Mouse (Mus musculus) intestine, postnatal 0 days (tissue): Measurements from ENCODE around the gene Rasl2-9. TPM values are rescaled to one million over a fixed set of nuclear protein-coding genes. Genes with fewer than 3 reads are reported as not detected.

Source experiments
- ATAC-seq: fragments of 200-750 bp; cut with Nextera tagmentation; 2 replicates; pipeline ENCODE4 v1.8.0; 2017; ENCODE audit warnings: mild to moderate bottlenecking, moderate TSS enrichment, moderate library complexity
- H3K27ac ChIP-seq: fragments of 300-500 bp; sonication (generic); 2 replicates; pipeline ENCODE4 v1.5.1; 2014; ENCODE audit warnings: mild to moderate bottlenecking, low read depth, low read length, moderate library complexity
- H3K27me3 ChIP-seq: fragments of 300-500 bp; sonication (generic); replicated peaks from 2 replicates; pipeline ENCODE4 v1.6.1; 2014; ENCODE audit warnings: low read length, mixed read lengths; ENCODE audit not compliant: control insufficient read depth, insufficient read depth
- H3K36me3 ChIP-seq: fragments of 300-500 bp; sonication (generic); 2 replicates; pipeline ENCODE4 v1.6.1; 2014; ENCODE audit warnings: mild to moderate bottlenecking, moderate library complexity; ENCODE audit not compliant: control insufficient read depth, insufficient read depth
- H3K4me1 ChIP-seq: fragments of 300-500 bp; sonication (generic); replicated peaks from 2 replicates; pipeline ENCODE4 v1.6.1; 2014; ENCODE audit warnings: antibody characterized with exemption, low read length, mixed read lengths; ENCODE audit not compliant: control insufficient read depth, insufficient read depth
- H3K4me2 ChIP-seq: fragments of 300-500 bp; sonication (generic); replicated peaks from 2 replicates; pipeline ENCODE4 v1.6.1; 2014; ENCODE audit warnings: low read depth, mild to moderate bottlenecking, moderate library complexity
- H3K4me3 ChIP-seq: fragments of 300-500 bp; sonication (generic); 2 replicates; pipeline ENCODE4 v1.5.1; 2014; ENCODE audit warnings: low read depth, low read length
- H3K9ac ChIP-seq: fragments of 300-500 bp; sonication (generic); 2 replicates; pipeline ENCODE4 v1.6.1; 2014; ENCODE audit warnings: mild to moderate bottlenecking, low read depth, low read length
- H3K9me3 ChIP-seq: fragments of 300-500 bp; sonication (generic); 2 replicates; pipeline ENCODE4 v1.6.1; 2016; ENCODE audit warnings: mixed run types; ENCODE audit not compliant: control insufficient read depth
- CTCF ChIP-seq: sonication (generic); IDR thresholded peaks from 2 replicates; pipeline ENCODE4 v1.5.1; 2016; ENCODE audit warnings: low read depth, mild to moderate bottlenecking, control low read depth, antibody characterized with exemption, moderate library complexity
- WGBS: fragments of 180-500 bp; shearing (Covaris S2); extraction: QIAGEN DNeasy Blood & Tissue Kit; methylation state at CpG from one replicate; pipeline ENCODE4 v1.1.7; 2014; 5-methylcytosine and 5-hydroxymethylcytosine counted together
- microRNA-seq: library from miRNA; unstranded; fragments of <30 nt; microRNA quantifications from one replicate; pipeline ENCODE4, GENCODE M21; 2016
- polyA plus RNA-seq: library from polyadenylated mRNA; unstranded; fragments of >200 nt; fragmentation: Nextera tagmentation; extraction: Ambion mirVana; gene quantifications from 2 replicates; pipeline ENCODE4 v1.2.1, GENCODE M21; 2015

The Rasl2-9 gene
- polyA plus RNA-seq, 1 experiment from 2014 or later, result 1.6 TPM

- Histone ChIP-seq H3K27me3 (no peaks in the 10 kb centered on the region), H3K36me3 (peaks cover 59% of the 10 kb centered on the region), H3K4me2 (no peak overlapping the region), H3K27ac (peak overlapping the region; percentile 50; the same call in 1 of the 2 replicates), H3K4me1 (no peaks in the 10 kb centered on the region), H3K4me3 (no peak overlapping the region), H3K9me3 (no peaks in the 10 kb centered on the region), H3K9ac (no peak overlapping the region)
- ATAC-seq, result no peak
- 44% methylated on average over 2 of the region's 2 CpGs for WGBS
- no peak for TF ChIP-seq CTCF
Observed at GRCm38 (mm10) chr7:5076931-5077330, 48.8 kb downstream of the Rasl2-9 start.

- 94% methylated on average over 5 of the region's 5 CpGs for WGBS
- no peak for ATAC-seq
- no peak for TF ChIP-seq CTCF
- Histone ChIP-seq H3K4me1 (no peaks in the 10 kb centered on the region), H3K4me3 (no peak overlapping the region), H3K9me3 (no peaks in the 10 kb centered on the region), H3K9ac (no peak overlapping the region), H3K27ac (no peak overlapping the region), H3K4me2 (no peak overlapping the region), H3K36me3 (peaks cover 79% of the 10 kb centered on the region), H3K27me3 (no peaks in the 10 kb centered on the region)
Observed at GRCm38 (mm10) chr7:5074984-5075383, 50.8 kb downstream of the Rasl2-9 start.

Small RNAs within 50 kb of the gene (microRNA-seq; reads per million reads assigned to microRNA genes)
- not detected for gene Gm26217

Other genes with a start within 250 kb of the Rasl2-9 start
- gene Isoc2a, start 248.8 kb downstream of the Rasl2-9 start, polyA plus RNA-seq, result 1.3 and 1.6 TPM in 2 replicates
- gene Gm36210, start 219.4 kb downstream of the Rasl2-9 start, polyA plus RNA-seq, result not detected in 2 replicates
- 2.9 TPM in 2 replicates for gene Zfp628, start 210.7 kb downstream of the Rasl2-9 start, polyA plus RNA-seq
- 1.5 and 1.9 TPM in 2 replicates for gene Nat14, start 203.9 kb downstream of the Rasl2-9 start, polyA plus RNA-seq
- 2.3 and 2.6 TPM in 2 replicates for gene Ssc5d, start 200.2 kb downstream of the Rasl2-9 start, polyA plus RNA-seq
- 0.47 and 0.76 TPM in 2 replicates for gene Sbk2, start 161.5 kb downstream of the Rasl2-9 start, polyA plus RNA-seq
- not detected in 2 replicates for gene Sbk3, start 154.8 kb downstream of the Rasl2-9 start, polyA plus RNA-seq
- gene Zfp579, start 129.8 kb downstream of the Rasl2-9 start, polyA plus RNA-seq, result 10.5 and 12.9 TPM in 2 replicates
- 21.9 and 22.6 TPM in 2 replicates for gene Zfp524, start 111.5 kb downstream of the Rasl2-9 start, polyA plus RNA-seq
- gene Fiz1, start 111.3 kb downstream of the Rasl2-9 start, polyA plus RNA-seq, result 15.5 and 16.1 TPM in 2 replicates
- gene Gm44973, start 110.5 kb downstream of the Rasl2-9 start, polyA plus RNA-seq, result 4.4 and 4.7 TPM in 2 replicates
- 2.3 and 2.6 TPM in 2 replicates for gene Zfp865, start 105.6 kb downstream of the Rasl2-9 start, polyA plus RNA-seq
- gene Ccdc106, start 105.4 kb downstream of the Rasl2-9 start, polyA plus RNA-seq, result 8.3 and 8.8 TPM in 2 replicates
- gene 4632433K11Rik, start 91.8 kb downstream of the Rasl2-9 start, polyA plus RNA-seq, result not detected in 2 replicates
- gene Zfp784, start 87.5 kb downstream of the Rasl2-9 start, polyA plus RNA-seq, result 6.4 and 6.5 TPM in 2 replicates
- gene Zfp580, start 74.4 kb downstream of the Rasl2-9 start, polyA plus RNA-seq, result 15.8 and 16.9 TPM in 2 replicates
- gene U2af2, start 63.8 kb downstream of the Rasl2-9 start, polyA plus RNA-seq, result 48.3 and 51.4 TPM in 2 replicates
- 98.0 and 106 TPM in 2 replicates for gene Epn1, start 45.7 kb downstream of the Rasl2-9 start, polyA plus RNA-seq
- gene Rfpl4, start 9.0 kb downstream of the Rasl2-9 start, polyA plus RNA-seq, result not detected in 2 replicates
- gene Vmn1r55, start 23.7 kb upstream of the Rasl2-9 start, polyA plus RNA-seq, result not detected in 2 replicates
- gene Vmn1r56, start 70.8 kb upstream of the Rasl2-9 start, polyA plus RNA-seq, result not detected in 2 replicates
- gene Vmn1r57, start 92.5 kb upstream of the Rasl2-9 start, polyA plus RNA-seq, result not detected in 2 replicates
- gene Gm5065, start 224.6 kb upstream of the Rasl2-9 start, polyA plus RNA-seq, result not detected in 2 replicates
- gene Nlrp2, start 225.1 kb upstream of the Rasl2-9 start, polyA plus RNA-seq, result not detected in 2 replicates